Mouse (Mus musculus): ENCODE data around the gene Htatsf1. TPM values are rescaled to one million over a fixed set of nuclear protein-coding genes. Genes with fewer than 3 reads are reported as not detected.

Gene Htatsf1
- polyA plus RNA-seq (2012; fragmentation: generic; extraction: Trizol): 15.1 TPM

GRCm38 (mm10) chrX:57053174-57053992 is at the start of gene Htatsf1:
Htatsf1 (plus strand) TSS chrX:57053583.
- TF ChIP-seq POLR2AphosphoS2 (IDR thresholded peaks at IDR 0.05; ENCODE audit: insufficient read length, low read depth) (peak; percentile 55), SRF (IDR thresholded peaks at IDR 0.05; ENCODE audit: control insufficient read depth, insufficient read length, low read depth) (peak; percentile 81), TCF12 (IDR thresholded peaks at IDR 0.05; ENCODE audit: insufficient read depth, poor library complexity, severe bottlenecking) (no peak), POLR2A (IDR thresholded peaks at IDR 0.05; ENCODE audit: insufficient read length, low read depth) (peak; percentile 71), USF1 (IDR thresholded peaks at IDR 0.05; ENCODE audit: low read depth) (no peak)
- Histone ChIP-seq H3K4me3 (peak within 1 kb of the TSS; percentile 42), H3K4me2 (ENCODE audit: low read depth) (peak within 1 kb of the TSS; percentile 84), H3K36me3 (ENCODE audit: control insufficient read depth, insufficient read depth) (peaks cover 3% of the 10 kb centered on the region), H3K79me2 (ENCODE audit: control insufficient read depth, insufficient read depth) (no peaks in the 10 kb centered on the region), H3K27me3 (ENCODE audit: control insufficient read depth, insufficient read depth, insufficient read length) (no peaks in the 10 kb centered on the region), H3ac (ENCODE audit: control insufficient read depth, insufficient read length) (peak within 1 kb of the TSS; percentile 33)

GRCm38 (mm10) chrX:57012891-57013290 is 40.5 kb upstream of the Htatsf1 start:
- Histone ChIP-seq H3K79me2 (ENCODE audit: control insufficient read depth, insufficient read depth) (no peaks in the 10 kb centered on the region), H3K4me3 (no peak overlapping the region), H3K27me3 (ENCODE audit: control insufficient read depth, insufficient read depth, insufficient read length) (no peaks in the 10 kb centered on the region), H3ac (ENCODE audit: control insufficient read depth, insufficient read length) (no peak overlapping the region), H3K4me2 (ENCODE audit: low read depth) (no peak overlapping the region), H3K36me3 (ENCODE audit: control insufficient read depth, insufficient read depth) (no peaks in the 10 kb centered on the region)
- TF ChIP-seq REST (IDR thresholded peaks at IDR 0.05; ENCODE audit: insufficient read depth, insufficient read length) (no peak), CEBPB (IDR thresholded peaks at IDR 0.05; ENCODE audit: insufficient read depth, poor library complexity, severe bottlenecking) (no peak), MYOG (IDR thresholded peaks at IDR 0.05; ENCODE audit: control insufficient read depth in 1 of 3, insufficient read depth in 1 of 3, insufficient read length in 2 of 3, low read depth in 2 of 3) (no peak), POLR2A (IDR thresholded peaks at IDR 0.05; ENCODE audit: insufficient read length, low read depth) (no peak), USF1 (IDR thresholded peaks at IDR 0.05; ENCODE audit: low read depth) (no peak), TCF12 (IDR thresholded peaks at IDR 0.05; ENCODE audit: insufficient read depth, poor library complexity, severe bottlenecking) (no peak)

GRCm38 (mm10) chrX:57042774-57043173 is 10.6 kb upstream of the Htatsf1 start, which contains the start of gene Brs3:
Brs3 (plus strand) TSS chrX:57043074.
- no peak within 1 kb of the TSS for H3K4me2 ChIP-seq (ENCODE audit: low read depth)
- H3K79me2 ChIP-seq (ENCODE audit: control insufficient read depth, insufficient read depth): no peaks in the 10 kb centered on the region
- H3K4me3 ChIP-seq: no peak within 1 kb of the TSS
- H3K27me3 ChIP-seq (ENCODE audit: control insufficient read depth, insufficient read depth, insufficient read length): no peaks in the 10 kb centered on the region
- H3ac ChIP-seq (ENCODE audit: control insufficient read depth, insufficient read length): no peak within 1 kb of the TSS
- TF ChIP-seq REST (IDR thresholded peaks at IDR 0.05; ENCODE audit: insufficient read depth, insufficient read length): no peak
- TF ChIP-seq MAX (IDR thresholded peaks at IDR 0.05; ENCODE audit: low read depth): no peak
- TF ChIP-seq POLR2A (IDR thresholded peaks at IDR 0.05; ENCODE audit: insufficient read length, low read depth): no peak
- TF ChIP-seq TCF3 (IDR thresholded peaks at IDR 0.05; ENCODE audit: insufficient read length, low read depth): no peak
- H3K36me3 ChIP-seq (ENCODE audit: control insufficient read depth, insufficient read depth): no peaks in the 10 kb centered on the region

- no peaks in the 10 kb centered on the region for H3K27me3 ChIP-seq (ENCODE audit: control insufficient read depth, insufficient read depth, insufficient read length)
- H3K36me3 ChIP-seq (ENCODE audit: control insufficient read depth, insufficient read depth): no peaks in the 10 kb centered on the region
- TF ChIP-seq CEBPB (IDR thresholded peaks at IDR 0.05; ENCODE audit: insufficient read depth, poor library complexity, severe bottlenecking) (no peak), USF1 (IDR thresholded peaks at IDR 0.05; ENCODE audit: low read depth) (no peak), POLR2A (IDR thresholded peaks at IDR 0.05; ENCODE audit: insufficient read length, low read depth) (no peak), MAX (IDR thresholded peaks at IDR 0.05; ENCODE audit: low read depth) (no peak), TCF3 (IDR thresholded peaks at IDR 0.05; ENCODE audit: insufficient read length, low read depth) (no peak), MYOD1 (IDR thresholded peaks at IDR 0.05; ENCODE audit: control insufficient read depth in 1 of 3, insufficient read length in 2 of 3, low read depth in 2 of 3) (no peak), TCF12 (IDR thresholded peaks at IDR 0.05; ENCODE audit: insufficient read depth, poor library complexity, severe bottlenecking) (no peak), REST (IDR thresholded peaks at IDR 0.05; ENCODE audit: insufficient read depth, insufficient read length) (no peak), SRF (IDR thresholded peaks at IDR 0.05; ENCODE audit: control insufficient read depth, insufficient read length, low read depth) (no peak), MYOG (IDR thresholded peaks at IDR 0.05; ENCODE audit: control insufficient read depth in 1 of 3, insufficient read depth in 1 of 3, insufficient read length in 2 of 3, low read depth in 2 of 3) (no peak), POLR2AphosphoS2 (IDR thresholded peaks at IDR 0.05; ENCODE audit: insufficient read length, low read depth) (no peak), E2F4 (IDR thresholded peaks at IDR 0.05; ENCODE audit: insufficient read depth) (no peak)
These were observed 9.5 kb upstream of the Htatsf1 start for GRCm38 (mm10) chrX:57043869-57044268.

GRCm38 (mm10) chrX:57052848-57053173 is 572 bp upstream of the Htatsf1 start:
- no peak for TF ChIP-seq POLR2AphosphoS2 (IDR thresholded peaks at IDR 0.05; ENCODE audit: insufficient read length, low read depth)
- TF ChIP-seq USF1 (IDR thresholded peaks at IDR 0.05; ENCODE audit: low read depth): no peak
- no peak for TF ChIP-seq REST (IDR thresholded peaks at IDR 0.05; ENCODE audit: insufficient read depth, insufficient read length)
- no peak for TF ChIP-seq MYOD1 (IDR thresholded peaks at IDR 0.05; ENCODE audit: control insufficient read depth in 1 of 3, insufficient read length in 2 of 3, low read depth in 2 of 3)
- TF ChIP-seq MYOG (IDR thresholded peaks at IDR 0.05; ENCODE audit: control insufficient read depth in 1 of 3, insufficient read depth in 1 of 3, insufficient read length in 2 of 3, low read depth in 2 of 3): no peak
- TF ChIP-seq TCF3 (IDR thresholded peaks at IDR 0.05; ENCODE audit: insufficient read length, low read depth): no peak
- no peak for TF ChIP-seq E2F4 (IDR thresholded peaks at IDR 0.05; ENCODE audit: insufficient read depth)
- no peak for TF ChIP-seq SRF (IDR thresholded peaks at IDR 0.05; ENCODE audit: control insufficient read depth, insufficient read length, low read depth)
- no peak for TF ChIP-seq POLR2A (IDR thresholded peaks at IDR 0.05; ENCODE audit: insufficient read length, low read depth)
- TF ChIP-seq TCF12 (IDR thresholded peaks at IDR 0.05; ENCODE audit: insufficient read depth, poor library complexity, severe bottlenecking): no peak
- TF ChIP-seq MAX (IDR thresholded peaks at IDR 0.05; ENCODE audit: low read depth): no peak
- no peak for TF ChIP-seq CEBPB (IDR thresholded peaks at IDR 0.05; ENCODE audit: insufficient read depth, poor library complexity, severe bottlenecking)
- Histone ChIP-seq H3K4me2 (ENCODE audit: low read depth) (peak overlapping the region; percentile 79), H3K27me3 (ENCODE audit: control insufficient read depth, insufficient read depth, insufficient read length) (no peaks in the 10 kb centered on the region), H3K79me2 (ENCODE audit: control insufficient read depth, insufficient read depth) (no peaks in the 10 kb centered on the region), H3K4me3 (peak overlapping the region; percentile 42), H3K36me3 (ENCODE audit: control insufficient read depth, insufficient read depth) (no peaks in the 10 kb centered on the region), H3ac (ENCODE audit: control insufficient read depth, insufficient read length) (peak overlapping the region; percentile 33)

More at GRCm38 (mm10) chrX:57043869-57044268, 9.5 kb upstream of the Htatsf1 start:
- H3K4me2 ChIP-seq (ENCODE audit: low read depth): no peak overlapping the region
- no peak overlapping the region for H3ac ChIP-seq (ENCODE audit: control insufficient read depth, insufficient read length)
- no peak overlapping the region for H3K4me3 ChIP-seq
- no peaks in the 10 kb centered on the region for H3K79me2 ChIP-seq (ENCODE audit: control insufficient read depth, insufficient read depth)

Measured in myocyte (in vitro differentiated cells).